Mouse (Mus musculus) lung, adult 2 months (tissue): ENCODE results near the gene Olfr743. TPM values are rescaled to one million over a fixed set of nuclear protein-coding genes. Genes with fewer than 3 reads are reported as not detected.
"Not testable (repeated sequence)": the region's sequence is repeated elsewhere in the genome, so short reads cannot be mapped to it uniquely, and the experiment has no call there.

ENCODE experiments used
- DNase-seq: peaks from one replicate; pipeline ENCODE4 v3.0.0; 2022
- H3K4me1 ChIP-seq: fragments of 200-500 bp; 2 replicates; pipeline ENCODE4 v1.6.1; 2011; ENCODE audit warnings: low read length; ENCODE audit not compliant: control insufficient read depth, insufficient read depth
- H3K4me3 ChIP-seq: fragments of 200-500 bp; replicated peaks from 2 replicates; pipeline ENCODE3; 2011; ENCODE audit warnings: low read depth, mild to moderate bottlenecking, control low read depth, low read length; ENCODE audit errors: extremely low read depth
- CTCF ChIP-seq: fragments of 200-500 bp; IDR thresholded peaks from 2 replicates; pipeline ENCODE4 v1.5.1; 2011; ENCODE audit warnings: mild to moderate bottlenecking, low read length, control low read depth; ENCODE audit not compliant: insufficient read depth
- POLR2A ChIP-seq: fragments of 200-500 bp; IDR thresholded peaks from 2 replicates; pipeline ENCODE4 v1.6.1; 2011; ENCODE audit warnings: low read depth, mild to moderate bottlenecking, control low read depth, low read length, borderline replicate concordance; ENCODE audit errors: extremely low read depth
- WGBS: fragments of 180-500 bp; shearing (Covaris S2); methylation state at CpG from one replicate; pipeline ENCODE4 v1.1.7; 2018; 5-methylcytosine and 5-hydroxymethylcytosine counted together
- polyA plus RNA-seq: library from polyadenylated mRNA; depleted of rRNA; stranded (reverse); fragments of >200 nt; gene quantifications from 2 replicates; pipeline ENCODE4 v1.2.3, GENCODE M21; 2012; rRNA removed

Gene Olfr743
- not detected in 2 replicates for polyA plus RNA-seq

GRCm38 (mm10) chr14:50521539-50521938 lies at the start of gene Olfr743:
TSS of gene Olfr743 (plus strand) at chr14:50521839.
- H3K4me3 ChIP-seq: no peak within 1 kb of the TSS
- no peak for DNase-seq
- no peaks in the 10 kb centered on the region for H3K4me1 ChIP-seq
- no peak for TF ChIP-seq CTCF

- 61% methylated on average over 2 of the region's 2 CpGs for WGBS
- no peak for DNase-seq
- TF ChIP-seq POLR2A: no peak
- no peak for TF ChIP-seq CTCF
- H3K4me3 ChIP-seq: no peak within 1 kb of the TSS
- H3K4me1 ChIP-seq: no peaks in the 10 kb centered on the region
Observed at GRCm38 (mm10) chr14:50472438-50472837, 49.2 kb upstream of the Olfr743 start, which contains the start of gene Olfr741. TSS of gene Olfr741 (plus strand) at chr14:50472738.

- WGBS: 54% methylated on average over 2 of the region's 2 CpGs
- DNase-seq: no peak
- TF ChIP-seq POLR2A: no peak
Observed at GRCm38 (mm10) chr14:50478406-50478805, 43.2 kb upstream of the Olfr743 start.

GRCm38 (mm10) chr14:50503300-50503699 lies 18.3 kb upstream of the Olfr743 start, which contains the start of gene Olfr742:
TSS of gene Olfr742 (plus strand) at chr14:50503600.
- Histone ChIP-seq H3K4me3 (no peak within 1 kb of the TSS), H3K4me1 (no peaks in the 10 kb centered on the region)
- 42% methylated on average over 2 of the region's 2 CpGs for WGBS
- no peak for TF ChIP-seq POLR2A
- no peak for DNase-seq

More at GRCm38 (mm10) chr14:50478406-50478805, 43.2 kb upstream of the Olfr743 start:
- no peak overlapping the region for H3K4me3 ChIP-seq
- H3K4me1 ChIP-seq: no peaks in the 10 kb centered on the region

GRCm38 (mm10) chr14:50552734-50553133 lies 31.1 kb downstream of the Olfr743 start:
- no peaks in the 10 kb centered on the region for H3K4me1 ChIP-seq
- no peak overlapping the region for H3K4me3 ChIP-seq
- WGBS: 98% methylated on average over 2 of the region's 2 CpGs
- no peak for DNase-seq
- TF ChIP-seq CTCF: no peak
- no peak for TF ChIP-seq POLR2A

GRCm38 (mm10) chr14:50573056-50573455 lies 51.4 kb downstream of the Olfr743 start:
- not testable (repeated sequence) for H3K4me3 ChIP-seq, H3K4me1 ChIP-seq, DNase-seq
- WGBS: 74% methylated on average over 1 of the region's 1 CpGs

Other genes starting within 250 kb of the Olfr743 start
- not detected in 2 replicates for gene Olfr732, start 237.6 kb upstream of the Olfr743 start, polyA plus RNA-seq
- not detected in 2 replicates for gene Olfr733, start 220.3 kb upstream of the Olfr743 start, polyA plus RNA-seq
- not detected in 2 replicates for gene Olfr734, start 195.1 kb upstream of the Olfr743 start, polyA plus RNA-seq
- gene Olfr735, start 173.0 kb upstream of the Olfr743 start, polyA plus RNA-seq: not detected in 2 replicates
- gene Tlr11, start 163.9 kb upstream of the Olfr743 start, polyA plus RNA-seq: 0.44 and 0.57 TPM in 2 replicates
- not detected in 2 replicates for gene Olfr736, start 140.7 kb upstream of the Olfr743 start, polyA plus RNA-seq
- gene Olfr738, start 114.3 kb upstream of the Olfr743 start, polyA plus RNA-seq: not detected in 2 replicates
- gene Olfr739, start 103.2 kb upstream of the Olfr743 start, polyA plus RNA-seq: not detected in 2 replicates
- gene Olfr740, start 76.3 kb upstream of the Olfr743 start, polyA plus RNA-seq: not detected in 2 replicates
- not detected in 2 replicates for gene Olfr741, start 49.1 kb upstream of the Olfr743 start, polyA plus RNA-seq
- not detected in 2 replicates for gene Olfr742, start 18.2 kb upstream of the Olfr743 start, polyA plus RNA-seq
- gene Olfr744, start 93.0 kb downstream of the Olfr743 start, polyA plus RNA-seq: not detected in 2 replicates
- gene Olfr745, start 117.5 kb downstream of the Olfr743 start, polyA plus RNA-seq: not detected in 2 replicates
- gene Olfr746, start 125.2 kb downstream of the Olfr743 start, polyA plus RNA-seq: not detected in 2 replicates
- gene Olfr747, start 171.4 kb downstream of the Olfr743 start, polyA plus RNA-seq: not detected in 2 replicates
- not detected in 2 replicates for gene Olfr748, start 185.5 kb downstream of the Olfr743 start, polyA plus RNA-seq
- not detected in 2 replicates for gene Olfr749, start 223.3 kb downstream of the Olfr743 start, polyA plus RNA-seq